Mouse (Mus musculus) limb, embryonic 10.5 days (tissue): ENCODE measurements around the gene Hexa. TPM values are rescaled to one million over a fixed set of nuclear protein-coding genes. Genes with fewer than 3 reads are reported as not detected.

Experiments used
- polyA plus RNA-seq: library from polyadenylated mRNA; unstranded; fragments of >200 nt; fragmentation: Nextera tagmentation; extraction: Ambion mirVana; gene quantifications from 2 replicates; pipeline ENCODE4 v1.2.1, GENCODE M21; 2016

The Hexa gene
- polyA plus RNA-seq, 1 experiment from 2014 or later = 46.1 TPM

Other genes with a start within 250 kb of the Hexa start
- gene Adpgk, start 248.0 kb upstream of the Hexa start, polyA plus RNA-seq = 45.8 and 46.9 TPM in 2 replicates
- gene Bbs4, start 186.0 kb upstream of the Hexa start, polyA plus RNA-seq = 16.6 and 16.9 TPM in 2 replicates
- gene Arih1, start 52.9 kb upstream of the Hexa start, polyA plus RNA-seq = 17.4 and 22.1 TPM in 2 replicates
- not detected in 2 replicates for gene Tmem202, start 307 bp downstream of the Hexa start, polyA plus RNA-seq
- gene Celf6, start 38.4 kb downstream of the Hexa start, polyA plus RNA-seq = 0.15 TPM in 1 of 2 replicates, not detected in the other
- gene Parp6, start 77.7 kb downstream of the Hexa start, polyA plus RNA-seq = 30.4 and 33.3 TPM in 2 replicates
- 2,645 and 3,210 TPM in 2 replicates for gene Pkm, start 116.8 kb downstream of the Hexa start, polyA plus RNA-seq
- 0.15 and 0.30 TPM in 2 replicates for gene Gramd2, start 140.6 kb downstream of the Hexa start, polyA plus RNA-seq
- gene Senp8, start 211.2 kb downstream of the Hexa start, polyA plus RNA-seq = 16.0 and 16.6 TPM in 2 replicates
- gene Myo9a, start 211.4 kb downstream of the Hexa start, polyA plus RNA-seq = 8.5 and 12.3 TPM in 2 replicates